Mouse (Mus musculus) thymus, postnatal 36 days (tissue): ENCODE results near the gene Hibch.
"Not testable (repeated sequence)": the region's sequence is repeated elsewhere in the genome, so short reads cannot be mapped to it uniquely, and the experiment has no call there.

Experiments used
- DNase-seq, 2 experiments: peaks; one replicate each; pipeline ENCODE4 v3.0.0; 2022; ENCODE audit warnings: mixed read lengths in 2 of 2

The Hibch gene

DNA sequence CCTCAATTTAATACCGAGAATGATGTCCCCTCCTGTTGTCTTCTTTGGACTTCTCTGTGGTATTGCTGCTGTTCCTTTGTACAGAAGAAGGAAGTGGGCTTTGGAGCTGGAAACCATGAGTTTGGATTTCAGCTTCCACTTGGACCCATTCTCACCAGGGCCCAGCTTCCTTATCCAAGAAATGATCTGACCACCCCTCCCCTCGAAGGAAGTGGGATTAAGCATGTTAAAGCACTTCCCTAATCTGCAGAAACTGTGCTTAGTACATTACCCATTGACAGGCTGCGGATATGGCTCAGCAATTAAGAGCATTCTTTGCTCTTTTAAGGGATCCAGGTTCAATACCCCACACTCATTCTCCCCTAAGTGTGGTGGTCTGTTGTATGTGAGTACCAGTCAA, 65.1 kb downstream of the Hibch start:
- no peak for DNase-seq

- DNase-seq, result no peak
These were observed 71.9 kb downstream of the Hibch start for GRCm38 (mm10) chr1:52916655-52917054.

DNA sequence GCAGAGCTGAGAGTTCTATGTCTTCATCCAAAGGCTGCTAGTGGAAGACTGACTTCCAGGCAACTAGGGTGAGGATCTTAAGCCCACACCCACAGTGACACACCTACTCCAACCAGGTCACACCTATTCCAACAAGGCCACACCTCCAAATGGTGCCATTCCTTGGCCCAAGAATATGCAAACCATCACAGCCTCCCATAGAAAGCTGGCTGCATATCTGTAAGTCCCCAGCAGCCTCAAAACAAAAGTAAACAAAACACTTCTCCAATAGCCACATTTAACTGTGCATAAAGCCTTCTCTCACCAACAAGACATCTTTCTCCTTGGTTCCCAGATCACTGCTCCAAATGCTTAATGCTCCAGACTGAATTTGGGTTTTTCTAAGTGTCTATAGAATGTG, 74.2 kb downstream of the Hibch start:
- DNase-seq, result not testable (repeated sequence)

DNA sequence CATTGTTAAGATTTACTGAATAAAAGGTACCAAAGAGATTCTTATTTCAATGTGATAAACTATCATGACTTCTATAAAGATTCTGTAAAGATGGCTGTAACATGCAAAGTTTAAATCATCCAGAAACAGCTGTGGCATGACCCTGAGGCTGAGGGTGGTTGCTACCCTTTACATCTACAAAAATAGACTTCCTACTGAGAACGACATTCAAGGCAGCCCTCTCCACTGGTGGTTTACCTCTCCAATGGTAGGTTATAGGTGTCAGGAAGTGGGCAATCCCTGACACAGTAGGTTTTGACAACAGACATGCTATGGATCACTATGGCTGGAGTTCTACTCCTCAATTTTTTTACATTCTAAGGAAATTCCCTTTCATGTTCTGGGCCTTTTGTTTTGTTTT, 79.8 kb downstream of the Hibch start:
- not testable (repeated sequence) for DNase-seq

GRCm38 (mm10) chr1:52934494-52934893, 89.8 kb downstream of the Hibch start:
- no peak for DNase-seq

GRCm38 (mm10) chr1:52939021-52939420, 94.3 kb downstream of the Hibch start:
- DNase-seq, result no peak

GRCm38 (mm10) chr1:52947895-52948294, 103.2 kb downstream of the Hibch start:
- no peak for DNase-seq

DNA sequence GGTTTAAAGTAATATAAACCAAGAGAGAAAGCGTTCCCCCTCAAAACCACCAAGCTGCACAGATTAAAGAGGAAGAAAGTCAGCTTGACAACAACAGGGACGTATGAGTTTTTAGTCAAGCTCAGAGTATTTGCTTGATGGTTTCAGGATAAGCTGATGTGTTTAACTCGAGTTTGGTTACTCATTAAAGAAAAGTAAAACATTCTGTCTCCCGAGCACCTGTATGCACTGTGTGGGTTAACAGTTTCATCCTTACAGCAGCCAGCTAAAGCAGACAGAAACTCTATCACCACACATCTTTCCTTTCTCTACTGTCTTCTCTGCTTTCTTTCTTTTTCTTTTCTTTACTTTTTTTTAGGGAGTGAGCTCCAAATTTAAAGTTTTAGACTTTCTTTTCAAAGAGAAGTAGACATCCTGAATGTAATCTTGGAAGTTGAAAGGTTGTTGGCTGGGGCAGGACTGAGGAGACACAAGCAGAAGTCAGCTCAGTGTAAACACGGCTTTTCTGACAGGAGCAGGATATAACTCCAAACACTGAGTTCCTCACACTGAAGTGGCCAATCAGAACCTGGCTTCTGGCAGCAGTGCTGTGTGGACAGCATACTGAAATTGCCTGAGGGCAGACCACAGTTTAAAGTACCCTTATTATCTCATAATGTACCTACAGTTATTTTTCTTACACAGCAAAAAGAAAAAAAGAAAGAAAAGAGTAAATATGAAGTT, 106.6 kb downstream of the Hibch start:
- no peak for DNase-seq

- no peak for DNase-seq
These were observed 107.4 kb downstream of the Hibch start for GRCm38 (mm10) chr1:52952143-52952542.

DNA sequence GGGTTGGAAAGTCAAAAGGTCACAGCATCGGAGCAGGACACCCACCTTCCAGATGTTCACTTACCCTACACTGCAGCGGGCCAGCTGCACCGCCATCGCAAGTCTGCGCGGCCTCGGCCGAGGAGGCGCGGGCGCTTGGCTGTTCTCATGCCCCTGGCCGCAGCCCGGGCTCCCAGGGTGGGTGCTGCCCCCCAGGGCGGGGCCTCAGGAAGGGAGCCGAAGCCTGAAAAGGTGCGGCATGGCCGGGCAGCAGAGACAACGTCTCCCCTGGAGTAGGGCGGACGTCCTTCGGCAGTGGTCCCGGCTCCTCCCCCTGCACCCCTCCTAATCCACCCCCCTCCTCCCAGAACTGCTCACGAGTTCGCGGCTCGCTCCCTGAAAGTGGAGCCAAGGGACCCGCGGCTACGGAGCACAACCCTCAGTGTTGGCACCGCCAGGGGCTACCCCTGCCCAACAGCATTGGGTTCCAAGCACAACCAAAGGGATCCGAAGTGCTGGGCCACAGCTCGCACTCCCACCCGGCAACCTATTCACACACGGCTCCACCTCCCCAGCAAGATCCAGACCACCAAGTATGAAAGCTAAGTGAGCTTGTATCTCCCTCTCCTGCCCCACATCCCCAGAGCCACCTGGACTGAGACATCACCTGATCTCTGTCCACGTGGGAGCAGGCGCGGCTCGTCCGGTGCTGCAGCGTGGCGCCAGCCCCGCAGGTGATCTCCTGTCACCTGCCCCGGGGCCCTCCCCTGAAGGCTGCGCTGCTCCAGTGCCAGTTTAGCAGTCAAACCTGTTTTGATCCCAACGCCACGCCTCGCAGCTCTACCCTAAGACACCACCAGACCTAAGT, 108.0 kb downstream of the Hibch start:
- DNase-seq, result peak; percentile 13 to 42

DNA sequence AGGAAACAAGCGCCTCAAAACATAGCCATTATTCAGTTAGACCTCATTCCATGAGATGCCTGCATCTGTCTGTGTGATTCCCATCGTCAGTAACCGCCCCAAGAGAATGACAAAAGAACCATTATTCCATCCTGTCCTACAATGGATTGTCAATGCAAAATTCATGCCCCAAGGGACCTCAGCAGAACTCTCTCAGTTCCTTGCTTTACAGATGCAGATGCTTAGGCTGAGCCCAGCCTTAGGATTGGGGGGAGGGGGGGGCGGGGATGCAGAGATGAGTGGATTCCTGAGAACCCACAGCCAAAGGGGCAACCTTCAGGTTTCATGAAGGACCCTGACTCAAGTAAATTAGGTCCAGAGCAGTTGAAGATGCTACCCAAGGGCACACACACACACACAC, 108.8 kb downstream of the Hibch start:
- DNase-seq, result no peak

GRCm38 (mm10) chr1:52954456-52954855, 109.7 kb downstream of the Hibch start:
- no peak for DNase-seq

- peak; percentile 37 to 52 for DNase-seq
These were observed 110.4 kb downstream of the Hibch start for GRCm38 (mm10) chr1:52955102-52955501.

GRCm38 (mm10) chr1:52956746-52957145, 112.0 kb downstream of the Hibch start:
- no peak for DNase-seq

DNA sequence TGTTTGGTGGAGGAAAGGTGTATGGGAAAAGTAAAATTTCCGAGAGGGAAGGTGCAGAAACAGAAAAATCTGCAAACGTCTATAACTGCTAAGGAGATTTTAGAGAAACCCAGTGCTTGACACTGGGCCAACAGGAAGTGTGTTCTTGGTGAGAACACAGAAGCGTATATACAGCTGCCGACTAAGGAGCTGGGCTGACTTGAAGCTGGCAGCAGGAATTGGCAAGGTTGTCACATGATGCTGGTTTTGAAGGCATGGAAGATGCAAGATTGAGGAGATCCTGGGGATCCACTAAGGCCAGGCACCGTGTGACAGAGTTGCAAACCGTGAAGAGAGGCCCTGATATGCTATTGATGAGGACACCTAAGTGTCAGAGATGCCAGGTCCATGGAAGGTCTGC, 115.5 kb downstream of the Hibch start:
- DNase-seq, result no peak

- DNase-seq, result no peak
These were observed 118.4 kb downstream of the Hibch start for GRCm38 (mm10) chr1:52963097-52963496.

GRCm38 (mm10) chr1:52964581-52964980, 119.9 kb downstream of the Hibch start:
- DNase-seq, result no peak
